Mouse (Mus musculus) skeletal muscle tissue, adult 2 months (tissue): ENCODE data around the gene Vmn1r121.
"Not testable (repeated sequence)": the region's sequence is repeated elsewhere in the genome, so short reads cannot be mapped to it uniquely, and the experiment has no call there.

Source experiments
- DNase-seq: peaks from one replicate; pipeline ENCODE4 v3.0.0-alpha.2; 2012; ENCODE audit warnings: low read depth, low spot score

The Vmn1r121 gene

DNA sequence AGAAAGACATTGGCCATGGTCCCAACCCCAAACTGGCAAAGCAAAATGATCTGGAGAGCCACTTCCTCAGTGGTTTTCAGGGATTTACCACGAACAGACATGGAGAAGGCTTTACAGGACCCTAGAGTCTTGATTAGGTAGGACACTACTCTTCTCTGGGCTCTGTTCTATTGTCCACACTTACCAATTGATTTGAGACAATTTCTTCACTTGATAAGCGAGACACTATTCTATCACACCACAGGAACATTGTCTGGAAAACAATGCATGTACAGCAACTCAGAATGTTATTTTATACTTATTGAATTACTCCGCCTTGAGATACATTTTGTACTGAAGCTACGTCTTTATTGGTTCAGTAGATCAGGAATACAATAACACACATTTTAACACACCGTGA lies at the start of gene Vmn1r121:
TSS of gene Vmn1r121 (minus strand) at position 101 of the 400 bp plus-strand sequence.
- DNase-seq = not testable (repeated sequence)

DNA sequence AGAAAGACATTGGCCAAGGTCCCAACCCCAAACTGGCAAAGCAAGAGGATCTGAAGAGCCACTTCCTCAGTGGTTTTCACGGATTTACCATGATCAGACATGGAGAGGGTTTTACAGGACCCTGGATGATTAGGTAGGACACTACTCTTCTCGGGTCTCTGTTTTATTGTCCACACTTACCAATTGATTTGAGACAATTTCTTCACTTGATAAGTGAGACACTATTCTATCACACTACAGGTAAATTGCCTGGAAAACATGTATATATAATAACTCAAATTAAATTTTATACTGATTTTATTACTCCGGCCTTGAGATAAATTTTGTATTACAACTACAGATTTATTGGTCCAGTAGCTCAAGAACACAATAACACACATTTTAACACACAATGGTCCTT lies 35.7 kb upstream of the Vmn1r121 start, which contains the start of gene Vmn1r122:
TSS of gene Vmn1r122 (minus strand) at position 101 of the 400 bp plus-strand sequence.
- DNase-seq = not testable (repeated sequence)

DNA sequence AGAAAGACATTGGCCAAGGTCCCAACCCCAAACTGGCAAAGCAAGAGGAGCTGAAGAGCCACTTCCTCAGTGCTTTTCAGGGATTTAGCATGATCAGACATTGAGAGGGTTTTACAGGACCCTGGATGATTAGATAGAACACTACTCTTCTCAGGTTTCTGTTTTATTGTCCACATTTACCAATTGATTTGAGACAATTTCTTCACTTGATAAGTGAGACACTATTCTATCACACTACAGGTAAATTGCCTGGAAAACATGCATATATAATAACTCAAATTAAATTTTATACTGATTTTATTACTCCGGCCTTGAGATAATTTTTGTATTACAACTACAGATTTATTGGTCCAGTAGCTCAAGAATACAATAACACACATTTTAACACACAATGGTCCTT lies 44.6 kb downstream of the Vmn1r121 start, which contains the start of gene Vmn1r120:
TSS of gene Vmn1r120 (minus strand) at position 101 of the 400 bp plus-strand sequence.
- DNase-seq = not testable (repeated sequence)
